In the genomic region with DNA sequence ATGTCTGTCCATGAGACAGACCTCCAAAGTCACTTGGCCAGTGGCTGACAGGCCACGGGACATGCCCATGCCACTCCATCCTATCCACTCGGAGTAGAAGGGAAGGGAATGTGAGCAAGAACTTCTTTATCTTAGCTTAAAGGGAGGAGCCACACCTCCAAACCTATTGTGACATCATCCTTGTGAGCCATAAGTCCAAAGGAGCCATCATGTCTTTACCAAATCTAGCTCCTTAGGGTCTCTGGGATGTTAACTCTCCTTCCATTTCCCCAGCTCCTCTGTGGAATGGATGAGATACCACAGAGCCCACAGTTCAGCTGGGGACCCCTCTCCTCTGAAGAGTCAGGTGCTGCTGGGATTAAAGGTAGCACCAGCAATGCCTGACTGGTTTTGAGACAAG, we compare ENCODE assay signal across 27 mouse cellular contexts. TPM values are rescaled to one million over a fixed set of nuclear protein-coding genes. Genes with fewer than 3 reads are reported as not detected.
DNase-seq lines count a peak whose midpoint lies in the region; ATAC-seq and TF ChIP-seq lines count a peak whose summit lies in the region.
"Had no signal": no experiment of that assay in that cellular context is flagged by ENCODE, and none has a peak within 500 bp of the region (broad histone marks: within the 10 kb centered on the region; RNA-seq: fewer than 3 reads in every experiment).

1700122O11Rik (minus strand) TSS at position 101 of the 400 bp plus-strand sequence.

- no peaks in the 10 kb centered on the region for H3K9me3 ChIP-seq in intestine, embryonic 15.5 days
- H3K9me3 ChIP-seq in intestine, postnatal 0 days (ENCODE audit: control insufficient read depth): no peaks in the 10 kb centered on the region
- no peaks in the 10 kb centered on the region for H3K9me3 ChIP-seq in stomach, embryonic 15.5 days
- no peaks in the 10 kb centered on the region for H3K9me3 ChIP-seq in stomach, postnatal 0 days (ENCODE audit: control insufficient read depth, low read length)
- no peaks in the 10 kb centered on the region for H3K9me3 ChIP-seq in embryonic facial prominence, embryonic 14.5 days (ENCODE audit: control insufficient read depth, low read length)
- H3K9me3 ChIP-seq in limb, embryonic 15.5 days: no peaks in the 10 kb centered on the region
- H3K9me3 ChIP-seq: megakaryocyte, embryonic 14.5 days; neural tube, embryonic 13.5 days had no signal

- 97% methylated on average over 2 of the region's 2 CpGs for WGBS in intestine, embryonic 15.5 days
- 77% methylated on average over 2 of the region's 2 CpGs for WGBS in intestine, postnatal 0 days
- 82% methylated on average over 2 of the region's 2 CpGs for WGBS in stomach, embryonic 15.5 days
- WGBS in stomach, postnatal 0 days: 88% methylated on average over 2 of the region's 2 CpGs
- WGBS in embryonic facial prominence, embryonic 14.5 days: 97% methylated on average over 2 of the region's 2 CpGs
- WGBS in limb, embryonic 15.5 days: 85% methylated on average over 2 of the region's 2 CpGs

- H3K36me3 ChIP-seq in intestine, embryonic 15.5 days: no peaks in the 10 kb centered on the region
- no peaks in the 10 kb centered on the region for H3K36me3 ChIP-seq in intestine, postnatal 0 days (ENCODE audit: control insufficient read depth, insufficient read depth)
- no peaks in the 10 kb centered on the region for H3K36me3 ChIP-seq in stomach, embryonic 15.5 days
- no peaks in the 10 kb centered on the region for H3K36me3 ChIP-seq in stomach, postnatal 0 days (ENCODE audit: control insufficient read depth, insufficient read depth, low read length)
- H3K36me3 ChIP-seq in embryonic facial prominence, embryonic 14.5 days (ENCODE audit: control insufficient read depth, insufficient read depth, low read length): no peaks in the 10 kb centered on the region
- H3K36me3 ChIP-seq in limb, embryonic 15.5 days: no peaks in the 10 kb centered on the region
- H3K36me3 ChIP-seq: neural tube, embryonic 13.5 days had no signal

- no peak for TF ChIP-seq EP300 in stomach, postnatal 0 days (optimal IDR thresholded peaks at IDR 0.05)

- H3K4me2 ChIP-seq in intestine, embryonic 15.5 days (replicated peaks): no peak within 1 kb of the TSS
- no peak within 1 kb of the TSS for H3K4me2 ChIP-seq in intestine, postnatal 0 days (replicated peaks; ENCODE audit: low read depth)
- no peak within 1 kb of the TSS for H3K4me2 ChIP-seq in stomach, embryonic 15.5 days
- no peak within 1 kb of the TSS for H3K4me2 ChIP-seq in stomach, postnatal 0 days (replicated peaks; ENCODE audit: low read depth)
- H3K4me2 ChIP-seq in embryonic facial prominence, embryonic 14.5 days (ENCODE audit: low read depth, low read length): peak within 1 kb of the TSS; percentile 36
- H3K4me2 ChIP-seq in limb, embryonic 15.5 days: no peak within 1 kb of the TSS

- no peak within 1 kb of the TSS for H3K4me3 ChIP-seq in intestine, embryonic 15.5 days (replicated peaks)
- no peak within 1 kb of the TSS for H3K4me3 ChIP-seq in intestine, postnatal 0 days (ENCODE audit: low read depth, low read length)
- no peak within 1 kb of the TSS for H3K4me3 ChIP-seq in stomach, embryonic 15.5 days (replicated peaks)
- H3K4me3 ChIP-seq in stomach, postnatal 0 days (ENCODE audit: low read depth, low read length): no peak within 1 kb of the TSS
- no peak within 1 kb of the TSS for H3K4me3 ChIP-seq in embryonic facial prominence, embryonic 14.5 days (ENCODE audit: low read depth, low read length)
- H3K4me3 ChIP-seq in limb, embryonic 15.5 days: no peak within 1 kb of the TSS
- H3K4me3 ChIP-seq: neural tube, embryonic 13.5 days had no signal

- ATAC-seq in intestine, embryonic 15.5 days: no peak
- no peak for ATAC-seq in intestine, postnatal 0 days
- ATAC-seq in stomach, embryonic 15.5 days (ENCODE audit: insufficient read depth, low FRiP score, low read depth): no peak
- no peak for ATAC-seq in stomach, postnatal 0 days (ENCODE audit: low FRiP score, low TSS enrichment)
- ATAC-seq in embryonic facial prominence, embryonic 14.5 days (ENCODE audit: low read depth): no peak
- no peak for ATAC-seq in limb, embryonic 15.5 days (ENCODE audit: insufficient number of reproducible peaks, low FRiP score, low TSS enrichment, low read depth)

- no peak within 1 kb of the TSS for H3K9ac ChIP-seq in intestine, embryonic 15.5 days
- no peak within 1 kb of the TSS for H3K9ac ChIP-seq in intestine, postnatal 0 days (ENCODE audit: low read depth, low read length)
- H3K9ac ChIP-seq in stomach, embryonic 15.5 days: no peak within 1 kb of the TSS
- no peak within 1 kb of the TSS for H3K9ac ChIP-seq in stomach, postnatal 0 days (ENCODE audit: low read length)
- H3K9ac ChIP-seq in embryonic facial prominence, embryonic 14.5 days (ENCODE audit: low read depth, low read length): no peak within 1 kb of the TSS
- H3K9ac ChIP-seq in limb, embryonic 15.5 days: no peak within 1 kb of the TSS
- H3K9ac ChIP-seq: neural tube, embryonic 13.5 days had no signal

- 0 out of 2 replicates have a peak within 1 kb of the TSS, but pooled peaks have one; percentile 71 for H3K27ac ChIP-seq in intestine, embryonic 15.5 days
- H3K27ac ChIP-seq in intestine, postnatal 0 days (ENCODE audit: low read depth, low read length): no peak within 1 kb of the TSS
- peak within 1 kb of the TSS; percentile 16; the same call in 1 of the 2 replicates for H3K27ac ChIP-seq in stomach, embryonic 15.5 days
- H3K27ac ChIP-seq in stomach, postnatal 0 days (replicated peaks): no peak within 1 kb of the TSS
- H3K27ac ChIP-seq in embryonic facial prominence, embryonic 14.5 days (replicated peaks; ENCODE audit: low read depth, low read length): no peak within 1 kb of the TSS
- peak within 1 kb of the TSS; percentile 75 for H3K27ac ChIP-seq in limb, embryonic 15.5 days
- H3K27ac ChIP-seq: neural tube, embryonic 13.5 days had no signal

- TF ChIP-seq CTCF in intestine, postnatal 0 days (IDR thresholded peaks at IDR 0.05; ENCODE audit: low read depth): no peak
- TF ChIP-seq CTCF in stomach, postnatal 0 days (IDR thresholded peaks at IDR 0.05; ENCODE audit: low read depth): no peak

- H3K27me3 ChIP-seq in intestine, embryonic 15.5 days (replicated peaks): no peaks in the 10 kb centered on the region
- no peaks in the 10 kb centered on the region for H3K27me3 ChIP-seq in intestine, postnatal 0 days (replicated peaks; ENCODE audit: control insufficient read depth, insufficient read depth, low read length)
- H3K27me3 ChIP-seq in stomach, embryonic 15.5 days (replicated peaks): no peaks in the 10 kb centered on the region
- no peaks in the 10 kb centered on the region for H3K27me3 ChIP-seq in stomach, postnatal 0 days (ENCODE audit: control insufficient read depth, insufficient read depth, low read length)
- peaks cover 9% of the 10 kb centered on the region; the same call in 1 of the 2 replicates for H3K27me3 ChIP-seq in embryonic facial prominence, embryonic 14.5 days (replicated peaks; ENCODE audit: control insufficient read depth, insufficient read depth, low read length)
- H3K27me3 ChIP-seq in limb, embryonic 15.5 days: no peaks in the 10 kb centered on the region

- peaks cover 21% of the 10 kb centered on the region for H3K4me1 ChIP-seq in intestine, embryonic 15.5 days (replicated peaks)
- H3K4me1 ChIP-seq in intestine, postnatal 0 days (replicated peaks; ENCODE audit: control insufficient read depth, insufficient read depth, low read length): 0 out of 2 replicates have a peak, but pooled peaks cover 2% of the 10 kb centered on the region
- peaks cover 16% of the 10 kb centered on the region for H3K4me1 ChIP-seq in stomach, embryonic 15.5 days
- peaks cover 7% of the 10 kb centered on the region; the same call in 1 of the 2 replicates for H3K4me1 ChIP-seq in stomach, postnatal 0 days (replicated peaks; ENCODE audit: control insufficient read depth, insufficient read depth)
- H3K4me1 ChIP-seq in embryonic facial prominence, embryonic 14.5 days (ENCODE audit: control insufficient read depth, insufficient read depth, low read length): peaks cover 19% of the 10 kb centered on the region
- peaks cover 27% of the 10 kb centered on the region for H3K4me1 ChIP-seq in limb, embryonic 15.5 days

- no peak for DNase-seq in stomach, postnatal 0 days (ENCODE audit: low spot score)
- DNase-seq in embryonic facial prominence, embryonic 14.5 days (ENCODE audit: low spot score): no peak
- no peak for DNase-seq in urinary bladder, postnatal 4 days (ENCODE audit: low spot score in 2 of 2)
- no peak for DNase-seq in lung, adult 18-20 months
- DNase-seq: adrenal gland, adult 8-10 months; B cell, adult 2 months; cerebellum, adult 18-20 months; cerebellum, postnatal 25 days; embryo, embryonic 11 days; gastrocnemius, postnatal 36 days; kidney, adult 8-10 months; kidney, postnatal 36 days; layer of hippocampus, postnatal 36 days; midbrain, embryonic 14.5 days had no signal

RNA-seq across cellular contexts. Expression of gene 1700122O11Rik, which starts in this region (rescaled TPM):
- not detected in 2 replicates for polyA plus RNA-seq in intestine, embryonic 15.5 days (2015; fragmentation: Nextera tagmentation; extraction: Ambion mirVana)
- not detected in 2 replicates for polyA plus RNA-seq in intestine, postnatal 0 days (2015; fragmentation: Nextera tagmentation; extraction: Ambion mirVana)
- 0.18 TPM in 1 of 2 replicates, not detected in the other for polyA plus RNA-seq in stomach, embryonic 15.5 days (2015; fragmentation: Nextera tagmentation; extraction: Ambion mirVana)
- polyA plus RNA-seq in stomach, postnatal 0 days (2015; fragmentation: Nextera tagmentation; extraction: Ambion mirVana): not detected in 2 replicates
- not detected in 2 replicates for polyA plus RNA-seq in embryonic facial prominence, embryonic 14.5 days (2014; fragmentation: Nextera tagmentation; extraction: Ambion mirVana)
- polyA plus RNA-seq in limb, embryonic 15.5 days (2015; fragmentation: Nextera tagmentation; extraction: Ambion mirVana): not detected in 2 replicates
- polyA plus RNA-seq: forebrain, embryonic 11.5 days; heart, embryonic 16.5 days; liver, adult 2 months; liver, embryonic 16.5 days; midbrain, embryonic 14.5 days; neural tube, embryonic 13.5 days; stomach, embryonic 14.5 days; thymus, postnatal 0 days; urinary bladder, adult 2 months had no signal

Comparison
In these comparisons a context has a peak if more than half of its experiments do, and no peak if none do; other contexts are left out.
1. H3K27ac ChIP-seq: peak in intestine, embryonic 15.5 days (single experiment), stomach, embryonic 15.5 days (single experiment) and limb, embryonic 15.5 days (single experiment); none in intestine, postnatal 0 days (single experiment), stomach, postnatal 0 days (single experiment) and embryonic facial prominence, embryonic 14.5 days (single experiment).